Mouse (Mus musculus) bone marrow, adult 2 months (tissue): ENCODE data around the gene Eif2s3x. TPM values are rescaled to one million over a fixed set of nuclear protein-coding genes. Genes with fewer than 3 reads are reported as not detected.
A peak's percentile ranks its signal among the peaks of the same experiment; 100 is the strongest.
"Not testable (repeated sequence)": the region's sequence is repeated elsewhere in the genome, so short reads cannot be mapped to it uniquely, and the experiment has no call there.

Experiments
- H3K27ac ChIP-seq: fragments of 200-500 bp; 2 replicates; pipeline ENCODE4 v1.5.1; 2012; ENCODE audit warnings: low read depth, mild to moderate bottlenecking, control low read depth, inconsistent platforms, low read length; ENCODE audit not compliant: control insufficient read depth, poor library complexity, insufficient read depth
- H3K4me1 ChIP-seq: fragments of 200-500 bp; 2 replicates; pipeline ENCODE4 v1.6.1; 2011; ENCODE audit warnings: low read length; ENCODE audit not compliant: control insufficient read depth, insufficient read depth
- H3K4me3 ChIP-seq: fragments of 200-500 bp; replicated peaks from 2 replicates; pipeline ENCODE3; 2011; ENCODE audit warnings: mild to moderate bottlenecking, low read depth, low read length, control low read depth; ENCODE audit not compliant: control insufficient read depth
- CTCF ChIP-seq: fragments of 200-500 bp; IDR thresholded peaks from 2 replicates; pipeline ENCODE4 v1.5.1; 2011; ENCODE audit warnings: low read length, control low read depth; ENCODE audit not compliant: control insufficient read depth, insufficient read depth
- POLR2A ChIP-seq: fragments of 200-500 bp; IDR thresholded peaks from 2 replicates; pipeline ENCODE4 v1.6.1; 2011; ENCODE audit warnings: low read depth, mild to moderate bottlenecking, control low read depth, low read length, borderline replicate concordance; ENCODE audit not compliant: control insufficient read depth
- WGBS: fragments of 180-500 bp; shearing (Covaris S2); methylation state at CpG from one replicate; pipeline ENCODE4 v1.1.7; 2018; 5-methylcytosine and 5-hydroxymethylcytosine counted together
- polyA plus RNA-seq: library from polyadenylated mRNA; stranded (reverse); fragments of >200 nt; gene quantifications from 2 replicates; pipeline ENCODE4 v1.2.4, GENCODE M21; 2011; ENCODE audit warnings: low replicate concordance; ENCODE audit not compliant: missing spikeins, insufficient read depth, insufficient read length

Gene Eif2s3x
- polyA plus RNA-seq, 1 experiment = 55.0 TPM

- no peaks in the 10 kb centered on the region for H3K4me1 ChIP-seq
- no peak overlapping the region for H3K4me3 ChIP-seq
- peak; percentile 58 for TF ChIP-seq CTCF
- no peak for TF ChIP-seq POLR2A
- H3K27ac ChIP-seq = no peak overlapping the region
- WGBS = 86% methylated on average over 5 of the region's 5 CpGs
These were observed 14.9 kb downstream of the Eif2s3x start for GRCm38 (mm10) chrX:94197789-94198188.

GRCm38 (mm10) chrX:94193901-94194300 lies 18.8 kb downstream of the Eif2s3x start:
- not testable (repeated sequence) for H3K27ac ChIP-seq, H3K4me1 ChIP-seq, H3K4me3 ChIP-seq
- 42% methylated on average over 4 of the region's 4 CpGs for WGBS

DNA sequence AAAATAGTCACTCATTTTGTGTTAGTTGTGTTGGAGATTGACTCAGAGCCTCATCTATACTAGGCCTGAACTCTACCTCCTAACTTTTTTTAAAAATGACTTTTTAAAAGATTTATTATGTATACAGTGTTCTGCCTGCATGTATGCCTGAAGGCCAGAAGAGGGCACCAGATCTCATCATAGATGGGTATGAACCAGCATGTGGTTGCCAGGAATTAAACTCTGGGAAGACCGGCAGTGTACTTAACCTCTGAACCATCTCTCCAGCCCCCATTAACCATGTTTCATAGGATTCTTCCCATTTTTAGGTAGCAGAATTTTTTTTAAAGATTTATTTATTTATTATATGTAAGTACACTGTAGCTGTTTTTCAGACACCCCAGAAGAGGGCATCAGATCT lies 27.5 kb downstream of the Eif2s3x start:
- no peak overlapping the region for H3K27ac ChIP-seq
- no peak overlapping the region for H3K4me3 ChIP-seq
- no peak for TF ChIP-seq POLR2A
- 28% methylated on average over 1 of the region's 1 CpGs for WGBS
- no peaks in the 10 kb centered on the region for H3K4me1 ChIP-seq

- Histone ChIP-seq H3K4me1 (no peaks in the 10 kb centered on the region), H3K27ac (no peak overlapping the region), H3K4me3 (no peak overlapping the region)
- 68% methylated on average over 3 of the region's 3 CpGs for WGBS
- no peak for TF ChIP-seq POLR2A
- TF ChIP-seq CTCF = no peak
These were observed 28.8 kb downstream of the Eif2s3x start for GRCm38 (mm10) chrX:94183814-94184213.

GRCm38 (mm10) chrX:94177715-94178340 lies 34.8 kb downstream of the Eif2s3x start:
- peak overlapping the region; percentile 100 for H3K27ac ChIP-seq
- WGBS = under 1% methylated on average over 55 of the region's 55 CpGs
- H3K4me1 ChIP-seq = no peaks in the 10 kb centered on the region
- TF ChIP-seq CTCF = no peak
- peak; percentile 60; the same call in 1 of the 2 replicates for TF ChIP-seq POLR2A
- peak overlapping the region; percentile 86 for H3K4me3 ChIP-seq

DNA sequence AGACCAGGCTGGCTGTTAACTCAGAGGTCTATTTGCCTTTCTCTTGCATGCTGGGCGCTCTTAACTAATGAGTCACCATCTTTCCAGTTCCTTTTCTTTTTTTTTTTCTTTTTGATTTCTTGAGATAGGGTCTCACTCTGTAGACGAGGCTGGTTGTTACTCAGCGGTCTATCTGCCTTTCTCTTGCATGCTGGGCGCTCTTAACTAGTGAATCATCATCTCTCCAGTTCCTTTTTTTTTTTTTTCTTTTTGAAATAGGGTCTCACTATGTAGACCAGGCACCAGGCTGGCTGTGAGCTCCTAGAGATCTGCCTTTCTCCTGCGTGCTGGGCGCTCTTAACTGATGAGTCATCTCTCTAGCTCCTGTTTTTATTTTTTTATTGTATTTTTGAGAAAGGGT lies 43.3 kb downstream of the Eif2s3x start:
- WGBS = 40% methylated on average over 6 of the region's 6 CpGs
- Histone ChIP-seq H3K27ac (no peak overlapping the region), H3K4me3 (no peak overlapping the region), H3K4me1 (no peaks in the 10 kb centered on the region)
- TF ChIP-seq POLR2A = no peak
- TF ChIP-seq CTCF = no peak

DNA sequence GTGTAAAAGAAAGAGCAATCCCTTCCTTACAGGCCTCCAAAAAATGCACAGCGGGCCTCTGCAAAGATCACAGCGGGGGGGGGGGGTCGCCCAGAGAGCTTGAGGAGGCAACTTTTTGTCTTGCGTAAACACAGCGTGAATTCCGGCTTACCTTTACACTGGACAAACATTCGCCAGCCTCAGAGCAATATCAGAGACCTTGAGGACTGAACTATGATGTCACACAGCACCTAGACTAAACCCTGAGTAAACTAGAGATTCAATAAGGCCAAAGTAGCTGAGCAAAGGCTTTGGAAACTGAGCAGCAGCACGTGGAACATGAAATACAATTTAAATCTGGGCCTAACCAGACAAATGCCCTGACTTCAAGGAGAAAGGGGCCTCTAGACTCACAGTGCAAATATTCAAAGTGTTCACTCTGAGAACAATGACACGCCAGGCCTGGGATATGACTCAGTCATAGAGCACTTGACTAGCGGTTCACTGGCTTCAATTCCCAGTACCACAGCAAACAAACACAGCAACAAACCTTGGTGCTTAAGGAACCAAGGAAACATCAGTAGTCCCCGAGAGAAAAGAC lies 60.3 kb downstream of the Eif2s3x start:
- WGBS = 65% methylated on average over 11 of the region's 11 CpGs
- no peak overlapping the region for H3K4me3 ChIP-seq

DNA sequence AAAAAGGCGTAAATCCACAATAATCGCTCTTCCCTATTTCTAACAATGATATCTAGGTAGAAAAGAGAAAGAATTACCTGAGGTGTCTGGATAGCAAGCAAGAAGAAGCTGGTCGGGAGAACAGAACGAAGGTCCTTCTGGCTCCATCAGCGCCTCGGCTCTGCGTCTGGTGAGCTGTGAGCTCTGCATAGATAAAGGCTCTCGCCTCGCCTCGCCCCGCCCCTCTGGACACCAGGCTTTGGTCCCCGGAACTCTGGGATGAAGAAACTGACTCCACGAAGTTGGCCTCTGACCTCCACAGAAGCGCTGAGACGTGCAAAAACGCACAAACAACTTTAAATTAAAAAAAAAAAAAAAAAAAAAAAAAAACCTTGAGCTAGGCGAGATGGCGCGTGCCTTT lies 62.2 kb downstream of the Eif2s3x start:
- Histone ChIP-seq H3K27ac (no peak overlapping the region), H3K4me1 (no peaks in the 10 kb centered on the region), H3K4me3 (no peak overlapping the region)
- 83% methylated on average over 19 of the region's 19 CpGs for WGBS
- TF ChIP-seq POLR2A (no peak), CTCF (no peak)

More for the DNA sequence above, 60.3 kb downstream of the Eif2s3x start:
- Histone ChIP-seq H3K4me1 (no peaks in the 10 kb centered on the region), H3K27ac (no peak overlapping the region)
- TF ChIP-seq POLR2A = no peak
- no peak for TF ChIP-seq CTCF
